Mouse (Mus musculus) inflammation-experienced regulatory T-cells, adult 16 weeks (primary cell): ENCODE results near the gene Arntl2. TPM values are rescaled to one million over a fixed set of nuclear protein-coding genes. Genes with fewer than 3 reads are reported as not detected.

ENCODE experiments used
- polyA plus RNA-seq: library from polyadenylated mRNA; unstranded; fragments of 100-300 nt; shearing (Covaris generic); gene quantifications from one replicate; pipeline ENCODE4 v1.2.1, GENCODE M21; 2017

The Arntl2 gene
- polyA plus RNA-seq = 0.17 TPM

DNA sequence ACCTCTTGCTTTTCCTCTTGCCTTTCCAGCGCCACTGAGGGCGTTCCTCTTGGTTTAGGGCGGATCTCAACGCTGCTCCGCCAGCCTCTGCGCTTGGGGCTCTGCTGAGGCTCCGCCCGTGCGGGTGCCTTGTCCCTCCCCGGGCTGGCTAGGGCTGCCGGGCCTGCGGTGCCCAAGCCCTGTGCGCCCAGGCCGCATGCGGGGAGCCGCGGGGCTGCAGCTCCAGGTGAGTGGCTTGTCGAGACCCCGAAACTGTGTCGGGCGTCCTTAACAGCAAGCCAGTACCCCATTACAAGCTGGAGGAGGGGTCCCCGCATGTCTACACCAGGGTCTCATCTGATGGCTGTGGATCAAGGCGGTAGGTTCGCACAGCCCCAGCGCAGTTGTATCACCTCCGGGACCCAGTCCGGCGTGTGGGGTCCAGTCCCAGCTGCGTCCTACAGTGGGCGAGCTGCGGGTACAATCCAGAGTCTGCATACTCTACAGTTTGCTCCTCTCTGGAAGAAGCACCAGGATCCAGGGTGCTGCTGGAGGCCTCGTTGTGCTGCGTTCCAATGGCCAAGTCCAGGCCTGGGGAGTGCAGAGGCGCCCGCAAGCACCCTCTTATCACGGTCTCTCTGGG lies at the start of gene Arntl2:
TSS of gene Arntl2 (plus strand) at position 132 of the 622 bp plus-strand sequence.

DNA sequence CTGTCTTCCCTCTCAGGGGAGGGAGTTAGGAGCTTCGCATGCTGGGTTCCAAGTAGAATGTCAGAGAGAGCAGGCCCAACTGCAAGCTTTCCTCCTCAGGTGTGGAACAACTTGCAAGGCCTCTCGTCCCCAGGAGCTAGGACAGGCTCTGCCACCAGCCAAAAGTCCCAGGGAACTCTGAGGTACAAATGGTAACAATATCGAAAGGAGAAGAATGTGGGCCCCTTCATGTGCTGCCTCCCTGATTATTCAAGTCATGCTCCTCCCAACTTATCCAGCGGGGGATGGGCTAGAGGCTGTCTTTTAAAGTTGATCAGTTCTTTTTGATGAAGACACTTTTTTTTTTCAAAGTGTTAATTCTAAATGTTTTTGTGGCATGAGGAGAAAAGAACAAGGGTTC lies 54.2 kb downstream of the Arntl2 start, which contains the start of gene Smco2:
TSS of gene Smco2 (plus strand) at position 55 of the 400 bp plus-strand sequence.

Other genes starting within 250 kb of the Arntl2 start
- gene Fgfr1op2, start 218.9 kb upstream of the Arntl2 start, polyA plus RNA-seq = 217 TPM
- gene Ints13, start 218.2 kb upstream of the Arntl2 start, polyA plus RNA-seq = 116 TPM
- 82.1 TPM for gene Med21, start 153.5 kb upstream of the Arntl2 start, polyA plus RNA-seq
- gene Tm7sf3, start 153.2 kb upstream of the Arntl2 start, polyA plus RNA-seq = 3.5 TPM
- gene Stk38l, start 71.1 kb upstream of the Arntl2 start, polyA plus RNA-seq = 10.6 TPM
- gene Smco2, start 54.0 kb downstream of the Arntl2 start, polyA plus RNA-seq = not detected
- gene Ppfibp1, start 92.4 kb downstream of the Arntl2 start, polyA plus RNA-seq = 16.1 TPM
- not detected for gene 1700034J05Rik, start 158.4 kb downstream of the Arntl2 start, polyA plus RNA-seq
- gene Rep15, start 236.5 kb downstream of the Arntl2 start, polyA plus RNA-seq = not detected
- 94.1 TPM for gene Mrps35, start 246.7 kb downstream of the Arntl2 start, polyA plus RNA-seq